Mouse (Mus musculus): ENCODE results near the gene Olfr820. TPM values are rescaled to one million over a fixed set of nuclear protein-coding genes. Genes with fewer than 3 reads are reported as not detected.
"Not testable (repeated sequence)": the region's sequence is repeated elsewhere in the genome, so short reads cannot be mapped to it uniquely, and the experiment has no call there.

The Olfr820 gene
- total RNA-seq (2014; rRNA removed) = not detected in 2 replicates
- not detected in 2 replicates for polyA plus RNA-seq (2015; fragmentation: Nextera tagmentation; extraction: Ambion mirVana)

DNA sequence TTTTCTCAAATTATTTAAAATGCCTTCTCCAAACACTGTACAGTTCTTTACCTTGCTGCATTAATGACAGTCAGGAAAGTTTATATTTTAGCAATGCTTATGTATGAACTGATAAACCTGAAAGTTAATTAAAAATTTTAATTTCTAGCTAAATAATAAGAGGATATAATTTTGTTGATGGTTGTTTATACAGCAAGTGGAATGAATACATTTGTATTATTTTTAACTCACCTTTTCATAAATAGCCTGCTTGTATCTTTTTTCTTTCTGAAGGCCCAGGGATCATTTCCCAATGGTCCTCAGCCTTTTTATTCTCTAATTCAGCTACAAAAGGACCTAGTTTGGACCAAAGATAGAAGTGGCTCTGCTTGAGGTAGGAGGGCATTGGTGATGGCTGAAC lies at the start of gene Olfr820:
Olfr820 (plus strand) TSS at position 301 of the 400 bp plus-strand sequence.
- ATAC-seq (no peak), DNase-seq (no peak)
- Histone ChIP-seq H3K27ac (ENCODE audit: low read depth, low read length) (no peak within 1 kb of the TSS), H3K9ac (no peak within 1 kb of the TSS), H3K9me3 (ENCODE audit: low read length) (no peaks in the 10 kb centered on the region), H3K4me1 (ENCODE audit: insufficient read depth) (no peaks in the 10 kb centered on the region), H3K36me3 (ENCODE audit: insufficient read depth) (no peaks in the 10 kb centered on the region), H3K27me3 (ENCODE audit: insufficient read depth, low read length) (no peaks in the 10 kb centered on the region), H3K4me2 (ENCODE audit: low read depth) (no peak within 1 kb of the TSS), H3K4me3 (ENCODE audit: low read depth, low read length) (no peak within 1 kb of the TSS)
- TF ChIP-seq CTCF (IDR thresholded peaks at IDR 0.05; ENCODE audit: low read depth) = no peak

DNA sequence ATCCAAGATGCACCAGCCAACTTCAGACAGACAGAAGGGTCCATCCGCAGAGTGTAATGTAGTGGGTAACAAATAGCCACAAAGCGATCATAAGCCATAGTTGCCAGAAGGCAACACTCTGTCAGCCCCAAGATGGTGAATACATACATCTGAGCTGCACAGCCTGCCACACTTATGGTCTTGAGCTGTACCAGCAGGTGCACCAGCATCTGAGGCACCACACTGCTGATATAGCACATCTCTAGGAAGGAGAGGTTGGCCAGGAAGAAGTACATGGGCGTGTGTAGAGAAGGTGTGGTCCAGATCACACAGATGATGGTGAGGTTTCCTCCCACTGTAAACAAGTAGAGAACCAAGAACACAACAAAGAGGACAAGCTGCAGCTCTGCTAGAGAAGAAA lies 46.2 kb upstream of the Olfr820 start:
- H3K4me1 ChIP-seq (ENCODE audit: insufficient read depth) = not testable (repeated sequence)

DNA sequence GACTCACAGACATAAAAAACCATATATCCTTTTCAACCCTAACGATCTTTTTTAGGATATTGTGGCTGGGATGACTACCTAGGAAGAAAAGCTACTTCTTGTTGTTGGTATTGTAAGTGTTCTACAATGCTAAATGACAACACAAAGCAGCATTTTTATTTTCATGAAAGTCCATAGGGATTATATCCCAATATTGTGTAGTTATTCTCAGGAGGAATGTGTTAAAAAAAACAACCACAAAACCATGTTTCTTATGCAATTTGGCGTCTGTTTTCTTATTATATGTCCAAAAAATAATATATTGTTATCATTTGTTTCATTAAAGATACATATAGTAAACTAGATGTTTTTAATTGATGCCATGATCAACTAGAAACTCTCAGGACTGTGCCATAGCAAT lies 45.3 kb upstream of the Olfr820 start, which contains the start of gene Olfr819:
Olfr819 (minus strand) TSS at position 101 of the 400 bp plus-strand sequence.
- ATAC-seq; H3K4me2 ChIP-seq (ENCODE audit: low read depth); H3K36me3 ChIP-seq (ENCODE audit: insufficient read depth); H3K27me3 ChIP-seq (ENCODE audit: insufficient read depth, low read length); DNase-seq; H3K4me3 ChIP-seq (ENCODE audit: low read depth, low read length); H3K27ac ChIP-seq (ENCODE audit: low read depth, low read length); H3K9ac ChIP-seq; H3K4me1 ChIP-seq (ENCODE audit: insufficient read depth); H3K9me3 ChIP-seq (ENCODE audit: low read length): not testable (repeated sequence)
- WGBS = 81% methylated on average over 2 of the region's 2 CpGs

More for the DNA sequence above, 46.2 kb upstream of the Olfr820 start:
- H3K36me3 ChIP-seq (ENCODE audit: insufficient read depth); H3K4me2 ChIP-seq (ENCODE audit: low read depth); H3K9ac ChIP-seq; H3K27ac ChIP-seq (ENCODE audit: low read depth, low read length); H3K27me3 ChIP-seq (ENCODE audit: insufficient read depth, low read length); H3K9me3 ChIP-seq (ENCODE audit: low read length); H3K4me3 ChIP-seq (ENCODE audit: low read depth, low read length); DNase-seq; ATAC-seq: not testable (repeated sequence)
- WGBS = 95% methylated on average over 2 of the region's 3 CpGs

GRCm38 (mm10) chr10:129972994-129973393 lies 39.4 kb upstream of the Olfr820 start:
- no CpG with 5 or more reads among the region's 3 CpGs for WGBS
- not testable (repeated sequence) for H3K9ac ChIP-seq; H3K4me3 ChIP-seq (ENCODE audit: low read depth, low read length); H3K36me3 ChIP-seq (ENCODE audit: insufficient read depth); H3K4me1 ChIP-seq (ENCODE audit: insufficient read depth); ATAC-seq; H3K27me3 ChIP-seq (ENCODE audit: insufficient read depth, low read length); H3K4me2 ChIP-seq (ENCODE audit: low read depth); H3K27ac ChIP-seq (ENCODE audit: low read depth, low read length); H3K9me3 ChIP-seq (ENCODE audit: low read length); DNase-seq

GRCm38 (mm10) chr10:129976040-129976439 lies 36.4 kb upstream of the Olfr820 start, which contains the start of gene Olfr247:
Gene Olfr247, minus strand, starts transcription at chr10:129976140.
- not testable (repeated sequence) for DNase-seq; ATAC-seq; H3K9ac ChIP-seq; H3K27ac ChIP-seq (ENCODE audit: low read depth, low read length); H3K36me3 ChIP-seq (ENCODE audit: insufficient read depth); H3K9me3 ChIP-seq (ENCODE audit: low read length); H3K4me2 ChIP-seq (ENCODE audit: low read depth); H3K4me1 ChIP-seq (ENCODE audit: insufficient read depth); H3K4me3 ChIP-seq (ENCODE audit: low read depth, low read length); H3K27me3 ChIP-seq (ENCODE audit: insufficient read depth, low read length)
- no CpG with 5 or more reads among the region's 2 CpGs for WGBS

DNA sequence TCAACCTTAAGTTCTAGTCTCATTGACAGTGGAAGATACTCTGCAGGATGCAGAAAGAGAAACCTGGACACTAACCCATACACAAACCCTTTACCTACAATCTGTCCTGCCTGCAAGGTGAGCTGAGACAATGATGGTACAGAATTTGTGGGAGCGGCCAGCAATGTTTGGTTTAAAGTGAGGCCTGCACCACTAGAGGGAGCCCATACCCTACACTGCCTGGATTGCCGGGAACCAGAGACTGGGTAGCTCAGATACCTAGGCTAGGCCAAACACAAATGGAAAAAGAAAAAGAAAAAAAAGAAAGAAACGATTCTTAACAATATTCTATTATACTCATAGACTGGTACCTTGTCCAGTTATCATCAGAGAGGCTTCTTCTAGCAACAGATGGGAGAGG lies 30.6 kb upstream of the Olfr820 start:
- H3K27ac ChIP-seq (ENCODE audit: low read depth, low read length); H3K27me3 ChIP-seq (ENCODE audit: insufficient read depth, low read length); H3K4me1 ChIP-seq (ENCODE audit: insufficient read depth); H3K9me3 ChIP-seq (ENCODE audit: low read length); H3K36me3 ChIP-seq (ENCODE audit: insufficient read depth); DNase-seq; H3K9ac ChIP-seq; H3K4me2 ChIP-seq (ENCODE audit: low read depth); H3K4me3 ChIP-seq (ENCODE audit: low read depth, low read length); ATAC-seq: not testable (repeated sequence)
- WGBS = no CpG with 5 or more reads among the region's 3 CpGs

DNA sequence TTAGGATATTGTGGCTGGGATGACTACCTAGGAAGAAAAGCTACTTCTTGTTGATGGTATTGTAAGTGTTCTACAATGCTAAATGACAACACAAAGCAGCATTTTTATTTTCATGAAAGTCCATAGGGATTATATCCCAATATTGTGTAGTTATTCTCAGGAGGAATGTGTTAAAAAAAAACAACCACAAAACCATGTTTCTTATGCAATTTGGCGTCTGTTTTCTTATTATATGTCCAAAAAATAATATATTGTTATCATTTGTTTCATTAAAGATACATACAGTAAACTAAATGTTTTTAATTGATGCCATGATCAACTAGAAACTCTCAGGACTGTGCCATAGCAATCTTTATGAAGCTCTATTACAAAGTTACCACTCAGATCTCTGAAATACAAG lies 27.5 kb upstream of the Olfr820 start, which contains the start of gene Gm10310:
Gm10310 (minus strand) TSS at position 101 of the 400 bp plus-strand sequence.
- no CpG with 5 or more reads among the region's 1 CpGs for WGBS
- not testable (repeated sequence) for H3K36me3 ChIP-seq (ENCODE audit: insufficient read depth); ATAC-seq; H3K4me1 ChIP-seq (ENCODE audit: insufficient read depth); DNase-seq; H3K4me3 ChIP-seq (ENCODE audit: low read depth, low read length); H3K27ac ChIP-seq (ENCODE audit: low read depth, low read length); H3K9ac ChIP-seq; H3K27me3 ChIP-seq (ENCODE audit: insufficient read depth, low read length); H3K9me3 ChIP-seq (ENCODE audit: low read length); H3K4me2 ChIP-seq (ENCODE audit: low read depth)

DNA sequence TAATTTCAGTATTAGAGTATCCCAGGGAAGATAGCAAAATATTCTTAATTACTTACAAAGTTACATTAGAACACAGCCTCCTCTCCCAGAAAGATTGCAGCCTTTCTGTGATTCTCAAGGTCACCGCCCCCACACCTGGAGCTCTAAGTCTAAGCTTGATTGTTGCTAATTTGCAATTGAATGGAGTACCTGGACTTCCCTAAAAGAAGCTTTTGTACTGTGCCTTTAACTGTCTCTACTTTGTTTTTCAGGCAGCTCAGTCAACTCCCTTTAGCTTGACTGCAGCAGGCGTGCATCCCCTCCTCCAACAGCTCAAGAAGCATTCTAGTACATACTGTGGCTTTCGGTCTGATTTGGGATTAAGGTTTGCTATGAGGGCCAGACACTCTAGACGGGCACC lies 8.3 kb upstream of the Olfr820 start:
- not testable (repeated sequence) for H3K27me3 ChIP-seq (ENCODE audit: insufficient read depth, low read length); H3K36me3 ChIP-seq (ENCODE audit: insufficient read depth); H3K27ac ChIP-seq (ENCODE audit: low read depth, low read length); H3K4me2 ChIP-seq (ENCODE audit: low read depth); DNase-seq; H3K4me1 ChIP-seq (ENCODE audit: insufficient read depth); H3K9ac ChIP-seq; H3K4me3 ChIP-seq (ENCODE audit: low read depth, low read length); ATAC-seq; H3K9me3 ChIP-seq (ENCODE audit: low read length)
- 86% methylated on average over 4 of the region's 4 CpGs for WGBS

- 90% methylated on average over 4 of the region's 4 CpGs for WGBS
- H3K9me3 ChIP-seq (ENCODE audit: low read length); H3K4me2 ChIP-seq (ENCODE audit: low read depth); H3K4me1 ChIP-seq (ENCODE audit: insufficient read depth); H3K27me3 ChIP-seq (ENCODE audit: insufficient read depth, low read length); H3K27ac ChIP-seq (ENCODE audit: low read depth, low read length); H3K36me3 ChIP-seq (ENCODE audit: insufficient read depth); DNase-seq; H3K9ac ChIP-seq; H3K4me3 ChIP-seq (ENCODE audit: low read depth, low read length); ATAC-seq: not testable (repeated sequence)
Observed at GRCm38 (mm10) chr10:130005366-130005765, 7.1 kb upstream of the Olfr820 start.

Measured in forebrain, postnatal 0 days (tissue).